Mouse (Mus musculus) forebrain, embryonic 11.5 days (tissue): Measurements from ENCODE around the gene Ivns1abp. TPM values are rescaled to one million over a fixed set of nuclear protein-coding genes. Genes with fewer than 3 reads are reported as not detected.
"Not testable (repeated sequence)": the region's sequence is repeated elsewhere in the genome, so short reads cannot be mapped to it uniquely, and the experiment has no call there.

Source experiments
- ATAC-seq: fragments of 200-750 bp; cut with Nextera tagmentation; replicated peaks from 2 replicates; pipeline ENCODE4 v1.8.0; 2017; ENCODE audit warnings: moderate TSS enrichment; ENCODE audit not compliant: low FRiP score
- DNase-seq: peaks from one replicate; pipeline ENCODE4 v3.0.0-alpha.2; 2017; ENCODE audit warnings: low spot score
- H3K27ac ChIP-seq: fragments of 300-500 bp; sonication (generic); 2 replicates; pipeline ENCODE4 v1.5.1; 2014; ENCODE audit warnings: low read depth, low read length
- H3K27me3 ChIP-seq: fragments of 300-500 bp; sonication (generic); 2 replicates; pipeline ENCODE4 v1.6.1; 2014; ENCODE audit warnings: mild to moderate bottlenecking, low read length, mixed read lengths; ENCODE audit not compliant: control insufficient read depth, insufficient read depth
- H3K36me3 ChIP-seq: fragments of 300-500 bp; sonication (generic); 2 replicates; pipeline ENCODE4 v1.6.1; 2014; ENCODE audit warnings: mild to moderate bottlenecking, low read length, moderate library complexity, mixed read lengths; ENCODE audit not compliant: control insufficient read depth, insufficient read depth
- H3K4me1 ChIP-seq: fragments of 300-500 bp; sonication (generic); replicated peaks from 2 replicates; pipeline ENCODE4 v1.6.1; 2014; ENCODE audit warnings: low read length, mixed read lengths; ENCODE audit not compliant: control insufficient read depth, insufficient read depth
- H3K4me2 ChIP-seq: fragments of 300-500 bp; sonication (generic); 2 replicates; pipeline ENCODE4 v1.6.1; 2014; ENCODE audit warnings: low read depth, mild to moderate bottlenecking, low read length, moderate library complexity, mixed read lengths; ENCODE audit not compliant: severe bottlenecking
- H3K4me3 ChIP-seq: fragments of 300-500 bp; sonication (generic); 2 replicates; pipeline ENCODE4 v1.5.1; 2014; ENCODE audit warnings: low read depth, low read length
- H3K9ac ChIP-seq: fragments of 300-500 bp; sonication (generic); 2 replicates; pipeline ENCODE4 v1.6.1; 2014; ENCODE audit warnings: low read length
- H3K9me3 ChIP-seq: fragments of 300-500 bp; sonication (generic); 2 replicates; pipeline ENCODE4 v1.6.1; 2016; ENCODE audit warnings: low read length, mixed read lengths; ENCODE audit not compliant: control insufficient read depth
- WGBS: fragments of 180-500 bp; shearing (Covaris S2); extraction: QIAGEN DNeasy Blood & Tissue Kit; methylation state at CpG from one replicate; pipeline ENCODE4 v1.1.7; 2014; 5-methylcytosine and 5-hydroxymethylcytosine counted together
- polyA plus RNA-seq: library from polyadenylated mRNA; unstranded; fragments of >200 nt; fragmentation: Nextera tagmentation; extraction: Ambion mirVana; gene quantifications from 2 replicates; pipeline ENCODE4 v1.2.1, GENCODE M21; 2014

Ivns1abp gene
- 468 and 472 TPM in 2 replicates for polyA plus RNA-seq

DNA sequence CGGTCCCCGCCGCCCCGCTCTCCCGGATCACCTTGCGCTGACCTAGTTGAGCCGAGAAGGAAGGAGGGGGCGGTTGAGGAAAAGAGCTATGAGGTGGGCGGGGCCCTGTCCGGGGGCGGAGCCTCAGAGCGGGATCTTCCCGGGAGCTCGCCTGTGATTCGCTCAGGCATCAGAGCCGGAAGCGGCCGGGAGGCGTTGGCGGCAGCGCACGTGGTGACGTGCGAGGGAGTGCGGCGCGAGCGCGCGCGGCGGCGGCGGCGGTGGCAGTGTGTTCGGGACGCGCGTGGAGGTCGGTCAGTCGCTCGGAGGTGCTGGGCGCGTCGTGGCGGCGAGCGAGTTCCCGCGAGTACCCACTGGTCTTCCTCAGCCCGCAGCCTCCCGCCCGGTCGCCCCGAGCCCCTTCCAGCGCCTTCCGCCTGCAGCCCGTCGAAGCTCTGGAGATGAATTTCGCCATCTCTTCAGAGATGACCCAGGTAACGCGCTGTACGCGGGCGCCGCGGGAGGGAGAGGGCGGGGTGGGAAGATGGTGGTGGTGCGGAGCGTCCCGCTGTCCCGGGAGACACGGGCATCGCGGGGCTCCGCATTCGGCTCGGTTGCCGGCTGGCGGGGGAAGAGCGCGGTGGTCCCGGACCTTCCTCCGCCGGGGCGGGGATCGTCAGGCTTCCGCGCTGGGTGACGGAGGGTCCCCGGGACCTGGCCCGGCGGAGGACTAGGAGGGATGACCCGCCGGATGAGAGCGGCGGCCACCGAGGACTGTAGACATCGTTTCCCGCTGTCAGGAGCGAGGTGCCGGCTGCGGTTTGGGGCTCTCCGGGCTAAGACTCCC is at the start of gene Ivns1abp:
Ivns1abp (plus strand) TSS at position 195 of the 826 bp plus-strand sequence.
- ATAC-seq (peak; percentile 94), DNase-seq (peak; percentile 99)
- peak within 1 kb of the TSS; percentile 94 for H3K4me3 ChIP-seq
- no peaks in the 10 kb centered on the region for H3K9me3 ChIP-seq
- no peaks in the 10 kb centered on the region for H3K36me3 ChIP-seq
- H3K4me2 ChIP-seq: peak within 1 kb of the TSS; percentile 67
- no peaks in the 10 kb centered on the region for H3K27me3 ChIP-seq
- H3K9ac ChIP-seq: peak within 1 kb of the TSS; percentile 96
- peaks cover 5% of the 10 kb centered on the region; the same call in 1 of the 2 replicates for H3K4me1 ChIP-seq
- WGBS: under 1% methylated on average over 83 of the region's 104 CpGs
- peak within 1 kb of the TSS; percentile 86 for H3K27ac ChIP-seq

DNA sequence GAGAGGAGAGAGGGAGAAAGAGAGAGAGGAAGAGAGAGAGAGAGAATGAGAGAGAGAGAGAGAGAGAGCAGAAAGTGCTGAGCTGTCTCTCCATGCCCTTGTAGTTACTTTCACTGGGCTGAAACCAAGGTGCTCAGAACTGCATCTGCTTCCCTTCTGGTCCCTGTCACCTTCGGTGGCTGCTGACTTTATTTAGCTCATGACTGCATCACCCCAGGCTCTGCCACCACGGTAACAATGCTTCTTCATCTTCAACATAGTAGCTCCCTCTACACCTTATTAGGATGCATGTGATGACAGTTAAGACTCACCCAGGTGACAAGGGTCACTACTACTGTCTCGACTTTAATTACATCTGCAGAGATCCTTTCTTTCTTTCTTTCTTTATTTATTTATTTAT is 48.8 kb upstream of the Ivns1abp start:
- Histone ChIP-seq H3K27me3 (no peaks in the 10 kb centered on the region), H3K27ac (no peak overlapping the region), H3K4me2 (no peak overlapping the region), H3K4me1 (no peaks in the 10 kb centered on the region), H3K9ac (no peak overlapping the region), H3K36me3 (no peaks in the 10 kb centered on the region), H3K9me3 (no peaks in the 10 kb centered on the region), H3K4me3 (no peak overlapping the region)
- ATAC-seq: no peak
- 81% methylated on average over 3 of the region's 3 CpGs for WGBS
- no peak for DNase-seq

DNA sequence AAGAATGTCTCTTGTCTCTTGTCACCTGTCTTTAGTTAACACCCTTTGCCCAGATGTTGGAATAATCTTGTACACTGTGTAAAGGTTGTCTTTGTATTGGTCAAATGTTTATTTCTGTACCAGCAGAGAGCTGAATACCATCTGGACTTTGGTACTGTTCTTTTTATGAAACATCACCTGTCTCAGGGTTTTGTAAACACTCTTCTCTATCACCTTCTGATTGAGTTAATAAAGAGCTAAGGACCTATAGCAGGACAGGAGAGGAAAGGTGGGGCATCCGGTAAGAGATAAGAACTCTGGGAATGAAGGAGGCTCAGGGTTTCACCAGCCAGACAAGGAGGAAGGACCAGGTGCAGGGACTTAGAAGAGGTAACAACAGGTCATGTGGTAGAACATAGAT is 47.7 kb upstream of the Ivns1abp start:
- Histone ChIP-seq H3K4me1 (no peaks in the 10 kb centered on the region), H3K9ac (no peak overlapping the region), H3K4me3 (no peak overlapping the region), H3K9me3 (no peaks in the 10 kb centered on the region), H3K4me2 (no peak overlapping the region), H3K36me3 (no peaks in the 10 kb centered on the region), H3K27ac (no peak overlapping the region), H3K27me3 (no peaks in the 10 kb centered on the region)
- DNase-seq (no peak), ATAC-seq (no peak)
- WGBS: 100% methylated on average over 1 of the region's 1 CpGs

DNA sequence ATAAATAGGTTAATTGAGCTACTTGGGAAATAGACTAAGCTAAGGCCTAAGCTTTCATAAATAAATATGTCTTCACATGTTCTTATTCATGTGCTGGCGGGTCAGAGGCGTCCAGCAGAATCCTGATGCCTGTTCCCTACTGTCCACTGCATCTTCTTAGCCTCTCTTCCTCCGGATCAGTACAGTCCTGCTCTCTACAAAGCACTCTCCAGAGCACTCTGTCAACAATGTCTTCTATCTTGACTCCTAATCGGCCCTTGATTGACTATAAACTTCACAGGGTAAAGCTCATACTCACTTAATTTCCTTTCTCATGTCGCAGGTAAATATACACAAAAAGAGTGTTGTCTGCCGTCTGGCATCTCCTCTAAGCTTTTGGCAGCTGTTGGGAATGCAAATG is 47.3 kb upstream of the Ivns1abp start:
- H3K27me3 ChIP-seq: no peaks in the 10 kb centered on the region
- no peak overlapping the region for H3K4me3 ChIP-seq
- H3K27ac ChIP-seq: no peak overlapping the region
- no peak overlapping the region for H3K9ac ChIP-seq
- H3K36me3 ChIP-seq: no peaks in the 10 kb centered on the region
- H3K4me2 ChIP-seq: no peak overlapping the region
- 86% methylated on average over 6 of the region's 6 CpGs for WGBS
- DNase-seq (no peak), ATAC-seq (no peak)
- H3K9me3 ChIP-seq: no peaks in the 10 kb centered on the region
- no peaks in the 10 kb centered on the region for H3K4me1 ChIP-seq

DNA sequence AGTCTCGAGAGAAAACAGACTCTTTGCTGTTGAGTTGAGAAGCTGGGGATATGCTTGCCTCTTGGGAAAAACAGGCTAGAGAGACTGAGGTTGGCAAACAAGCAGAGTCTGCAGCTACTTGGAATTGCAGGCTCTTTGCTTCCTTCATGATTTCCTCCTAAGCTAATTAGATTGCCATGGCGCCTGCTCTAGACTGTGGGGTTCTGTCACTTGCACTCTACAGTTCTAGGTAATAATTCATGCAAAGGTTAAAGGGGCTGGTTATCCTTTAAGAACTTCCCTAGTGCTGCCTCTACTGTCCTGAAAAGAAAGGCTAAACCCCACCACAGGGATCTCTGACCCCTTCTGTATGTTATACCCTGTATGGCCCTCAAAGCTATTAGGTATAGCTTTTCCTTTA is 46.7 kb upstream of the Ivns1abp start:
- WGBS: 89% methylated on average over 2 of the region's 2 CpGs
- Histone ChIP-seq H3K4me1 (no peaks in the 10 kb centered on the region), H3K4me2 (no peak overlapping the region), H3K36me3 (no peaks in the 10 kb centered on the region), H3K9me3 (no peaks in the 10 kb centered on the region), H3K27ac (no peak overlapping the region), H3K9ac (no peak overlapping the region), H3K4me3 (no peak overlapping the region), H3K27me3 (no peaks in the 10 kb centered on the region)
- no peak for DNase-seq
- no peak for ATAC-seq

DNA sequence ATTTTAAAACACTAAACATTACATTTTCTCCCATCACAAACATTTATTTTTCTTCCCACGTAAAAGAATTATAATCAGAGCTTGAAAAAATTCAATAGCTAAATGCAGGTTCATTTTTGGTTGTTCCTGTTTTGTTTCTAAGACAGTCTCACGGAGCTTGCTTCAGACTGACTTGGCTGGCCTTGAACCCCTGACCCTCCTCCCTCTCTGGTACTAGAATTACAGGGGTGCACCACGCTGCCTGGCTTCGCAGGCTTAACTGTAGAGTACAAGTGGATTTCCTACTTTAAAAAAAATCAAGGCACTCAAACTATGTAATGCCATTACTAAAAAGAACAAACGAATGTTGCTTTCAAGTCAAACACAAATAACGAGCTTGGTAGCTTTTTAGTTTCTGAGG is 42.8 kb upstream of the Ivns1abp start:
- no peak for ATAC-seq
- no peak overlapping the region for H3K4me2 ChIP-seq
- WGBS: 60% methylated on average over 6 of the region's 6 CpGs
- H3K36me3 ChIP-seq: no peaks in the 10 kb centered on the region
- no peak overlapping the region for H3K4me3 ChIP-seq
- H3K27ac ChIP-seq: no peak overlapping the region
- H3K9ac ChIP-seq: no peak overlapping the region
- no peak for DNase-seq
- no peaks in the 10 kb centered on the region for H3K27me3 ChIP-seq
- no peaks in the 10 kb centered on the region for H3K9me3 ChIP-seq
- H3K4me1 ChIP-seq: no peaks in the 10 kb centered on the region

DNA sequence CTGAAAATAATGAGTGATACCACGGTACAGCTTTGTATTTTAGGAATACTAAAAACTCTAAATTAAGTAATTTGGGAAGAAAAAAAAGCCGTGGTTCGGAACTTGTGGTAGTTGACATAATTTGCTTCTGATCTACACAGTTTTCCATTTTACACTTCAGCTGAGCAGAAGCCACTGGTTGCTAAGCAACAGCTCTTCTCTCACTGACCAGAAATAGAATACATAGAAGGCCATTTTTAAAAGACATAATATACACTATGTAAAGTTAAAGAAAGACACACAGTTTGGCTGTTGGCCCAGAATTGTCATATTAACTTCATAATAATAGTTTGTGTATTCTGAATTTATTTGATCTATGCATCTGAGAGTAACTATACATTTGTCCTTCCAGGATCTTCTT is 42.4 kb upstream of the Ivns1abp start:
- Histone ChIP-seq H3K4me3 (no peak overlapping the region), H3K4me2 (no peak overlapping the region), H3K36me3 (no peaks in the 10 kb centered on the region), H3K9me3 (no peaks in the 10 kb centered on the region), H3K4me1 (no peaks in the 10 kb centered on the region), H3K27ac (no peak overlapping the region), H3K27me3 (no peaks in the 10 kb centered on the region), H3K9ac (no peak overlapping the region)
- WGBS: 49% methylated on average over 3 of the region's 3 CpGs
- DNase-seq (no peak), ATAC-seq (no peak)

DNA sequence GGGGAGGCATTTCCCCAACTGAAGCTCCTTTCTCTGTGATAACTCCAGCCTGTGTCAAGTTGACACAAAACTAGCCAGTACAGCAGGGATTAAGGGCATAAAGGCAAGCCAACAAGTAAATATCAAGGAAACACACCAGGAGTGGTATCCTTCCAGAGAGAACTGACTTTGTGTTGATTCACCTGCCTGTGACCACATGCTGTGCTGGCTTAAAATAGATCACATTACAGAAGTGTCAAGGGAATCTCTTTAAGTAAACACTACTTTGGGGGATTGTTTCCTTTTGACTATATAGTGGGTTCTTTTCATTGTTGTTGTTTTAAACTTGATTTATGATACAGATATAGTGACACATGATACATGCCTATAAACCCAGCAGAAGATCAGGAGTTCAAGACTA is 41.0 kb upstream of the Ivns1abp start:
- Histone ChIP-seq H3K4me2 (no peak overlapping the region), H3K27me3 (no peaks in the 10 kb centered on the region), H3K27ac (no peak overlapping the region), H3K36me3 (no peaks in the 10 kb centered on the region), H3K9me3 (no peaks in the 10 kb centered on the region), H3K9ac (no peak overlapping the region), H3K4me1 (no peaks in the 10 kb centered on the region), H3K4me3 (no peak overlapping the region)
- ATAC-seq: no peak
- DNase-seq: no peak

DNA sequence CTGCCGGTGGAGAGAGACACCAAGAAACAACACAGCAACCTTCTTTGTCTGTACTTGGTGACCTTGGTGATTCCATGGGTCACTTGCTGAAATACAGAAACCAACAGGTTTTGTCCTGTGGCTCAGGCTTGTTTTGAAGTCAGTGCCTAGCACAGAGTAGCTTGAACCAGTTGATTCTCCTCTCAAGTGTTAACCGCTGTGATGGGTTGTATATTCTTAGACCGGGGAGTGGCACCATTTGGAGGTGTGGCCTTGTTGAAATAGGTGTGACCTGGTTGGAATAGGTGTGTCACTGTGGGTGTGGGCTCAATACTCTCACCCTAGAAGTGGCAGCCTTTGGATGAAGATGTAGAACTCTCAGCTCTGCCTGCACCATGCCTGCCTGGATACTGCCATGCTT is 39.3 kb upstream of the Ivns1abp start:
- not testable (repeated sequence) for H3K4me2 ChIP-seq, H3K4me3 ChIP-seq, H3K9ac ChIP-seq, ATAC-seq, DNase-seq, H3K36me3 ChIP-seq, H3K4me1 ChIP-seq, H3K27me3 ChIP-seq, H3K27ac ChIP-seq, H3K9me3 ChIP-seq
- WGBS: 82% methylated on average over 3 of the region's 3 CpGs
